Mouse (Mus musculus) kidney, adult 8-10 months (tissue): ENCODE data around the gene Sulf2.

Experiments used
- DNase-seq, 2 experiments: peaks; one replicate each; pipeline ENCODE4 v3.0.0; 2022

Sulf2 gene

GRCm38 (mm10) chr2:166048852-166049251, 106.6 kb downstream of the Sulf2 start:
- DNase-seq = no peak

GRCm38 (mm10) chr2:166047931-166048330, 107.5 kb downstream of the Sulf2 start:
- peak in 1 of 2 experiments; percentile 65 for DNase-seq

- DNase-seq = no peak
Measured at GRCm38 (mm10) chr2:166045549-166046501, 109.6 kb downstream of the Sulf2 start.

- no peak for DNase-seq
Measured at GRCm38 (mm10) chr2:166045006-166045405, 110.5 kb downstream of the Sulf2 start.

- no peak for DNase-seq
Measured at GRCm38 (mm10) chr2:166042542-166042941, 112.9 kb downstream of the Sulf2 start.

GRCm38 (mm10) chr2:166039681-166040080, 115.8 kb downstream of the Sulf2 start:
- DNase-seq = peak in 1 of 2 experiments; percentile 55

- peak; percentile 68 to 77 for DNase-seq
Measured at GRCm38 (mm10) chr2:166035725-166036124, 119.7 kb downstream of the Sulf2 start.

- DNase-seq = peak; percentile 53 to 63
Measured at GRCm38 (mm10) chr2:166034967-166035490, 120.4 kb downstream of the Sulf2 start.

GRCm38 (mm10) chr2:166032628-166033027, 122.8 kb downstream of the Sulf2 start:
- DNase-seq = no peak

- DNase-seq = peak; percentile 65 to 85
Measured at GRCm38 (mm10) chr2:166031120-166031929, 124.1 kb downstream of the Sulf2 start.

- DNase-seq = no peak
Measured at GRCm38 (mm10) chr2:166030256-166030995, 125.0 kb downstream of the Sulf2 start.

- no peak for DNase-seq
Measured at GRCm38 (mm10) chr2:166029232-166029631, 126.2 kb downstream of the Sulf2 start.

GRCm38 (mm10) chr2:166027834-166028233, 127.6 kb downstream of the Sulf2 start:
- DNase-seq = no peak

- DNase-seq = no peak
Measured at GRCm38 (mm10) chr2:166025943-166026342, 129.5 kb downstream of the Sulf2 start.

GRCm38 (mm10) chr2:166024621-166025020, 130.8 kb downstream of the Sulf2 start:
- DNase-seq = no peak

- DNase-seq = no peak
Measured at GRCm38 (mm10) chr2:166024079-166024478, 131.4 kb downstream of the Sulf2 start.
